Mouse (Mus musculus): ENCODE data around the gene Trcg1. TPM values are rescaled to one million over a fixed set of nuclear protein-coding genes. Genes with fewer than 3 reads are reported as not detected.

Gene Trcg1
- total RNA-seq, 2 experiments from 2014 or later, result not detected

DNA sequence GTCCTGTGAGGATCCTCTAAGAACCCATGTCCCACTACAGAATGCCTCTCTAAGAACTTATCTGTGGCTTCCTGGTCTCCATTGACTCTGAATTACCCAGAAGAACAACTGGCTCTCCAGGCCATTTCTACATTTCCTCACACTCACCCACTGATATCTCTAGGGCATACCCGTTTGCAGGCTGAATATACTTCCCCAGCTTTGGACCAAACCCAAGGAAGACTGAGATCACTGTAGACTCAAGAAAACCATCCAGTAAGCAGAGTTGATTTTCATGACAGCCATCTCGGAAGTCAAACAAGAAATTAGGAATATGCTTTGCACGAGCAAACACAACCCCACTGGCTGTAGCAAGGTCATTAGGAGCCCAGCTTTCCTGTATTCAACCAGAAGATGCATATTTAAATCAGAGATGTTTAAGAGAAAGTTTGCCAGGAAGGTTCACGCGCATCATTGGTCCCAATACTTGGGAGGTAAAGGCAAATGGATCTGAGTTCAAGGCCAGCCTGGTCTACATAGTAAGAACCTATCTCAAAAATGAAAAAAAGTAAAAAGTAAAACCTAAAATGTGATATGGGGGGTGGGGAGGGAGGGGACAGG lies 3.9 kb upstream of the Trcg1 start:
- no peak for DNase-seq (ENCODE audit: low spot score in 2 of 2)

DNA sequence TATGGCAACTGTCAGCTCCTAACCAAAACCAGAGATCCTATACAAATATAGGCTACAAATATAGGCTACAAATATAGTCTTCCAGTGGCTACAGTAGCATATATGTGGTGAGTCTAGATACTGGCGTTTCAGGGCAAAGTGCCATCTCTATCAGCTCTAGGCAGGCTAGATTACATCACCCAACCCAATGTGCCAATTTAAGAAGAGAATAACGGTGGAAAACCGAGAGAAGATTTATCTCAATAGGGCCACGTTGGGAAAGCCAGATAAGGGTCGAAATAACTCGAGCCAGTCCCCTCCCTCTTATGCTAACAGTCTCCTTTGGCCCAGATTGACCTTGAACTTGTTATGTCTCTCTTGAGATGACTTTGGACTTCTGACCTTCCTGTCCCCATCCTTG lies 3.2 kb upstream of the Trcg1 start:
- DNase-seq (ENCODE audit: low spot score in 2 of 2), result no peak

DNA sequence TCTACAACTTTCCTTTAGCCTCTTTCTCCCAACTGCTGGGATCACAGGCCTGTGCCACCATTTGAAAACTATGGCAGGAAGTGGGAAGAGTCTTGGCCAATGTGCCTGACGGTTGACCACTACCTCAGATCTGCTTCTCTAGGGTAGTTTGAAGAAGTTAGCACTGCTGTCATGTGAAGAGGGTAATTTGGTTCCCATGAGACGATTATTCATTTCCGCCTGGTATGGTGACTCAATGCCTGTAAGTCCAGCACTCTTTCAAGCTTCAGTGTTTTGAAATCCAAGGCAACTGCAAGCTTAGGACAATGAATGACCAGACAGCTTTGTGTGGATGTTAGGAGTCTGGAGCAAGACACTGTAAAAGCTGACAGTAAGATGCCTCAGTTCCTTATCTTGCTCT lies 2.6 kb upstream of the Trcg1 start:
- no peak for DNase-seq (ENCODE audit: low spot score in 2 of 2)

DNA sequence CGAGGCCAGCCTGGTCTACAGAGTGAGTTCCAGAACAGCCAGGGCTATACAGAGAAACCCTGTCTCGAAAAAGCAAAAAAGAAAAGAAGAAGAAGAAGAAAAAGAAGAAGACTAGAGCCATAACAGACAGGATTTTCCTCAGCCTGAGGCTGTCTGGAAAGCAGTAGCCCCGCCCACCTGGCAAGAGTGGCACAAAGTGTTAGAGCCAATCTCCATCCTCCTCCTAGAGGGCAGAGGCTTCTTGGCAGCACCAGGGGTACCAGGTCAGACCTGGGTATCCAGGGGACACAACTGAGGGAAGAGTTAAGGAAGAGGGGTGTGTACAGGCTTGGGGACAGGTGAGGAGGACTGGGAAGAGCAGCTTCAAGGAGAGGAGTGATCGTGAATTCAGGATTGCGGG lies 1.3 kb downstream of the Trcg1 start:
- DNase-seq (ENCODE audit: low spot score in 2 of 2), result no peak

DNA sequence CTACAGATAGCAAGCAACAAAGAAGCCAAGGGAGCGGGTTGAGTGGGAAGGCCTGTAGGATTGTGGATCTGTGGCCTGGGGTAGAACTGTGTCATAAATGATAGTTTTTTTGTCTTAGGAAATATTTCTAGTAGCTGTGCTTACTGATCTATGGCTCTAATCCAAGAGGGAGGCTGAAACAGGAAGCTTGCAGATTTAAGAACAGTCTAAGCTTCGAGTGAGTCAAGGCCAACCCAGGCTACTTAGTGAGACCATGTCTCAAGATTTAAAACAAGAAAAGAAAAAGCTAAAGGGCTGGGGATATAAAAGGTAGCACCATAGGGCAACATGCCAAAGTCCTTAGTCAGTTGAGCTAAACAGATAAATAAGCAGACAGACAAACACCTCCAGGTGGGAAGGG lies 1.9 kb downstream of the Trcg1 start:
- DNase-seq (ENCODE audit: low spot score in 2 of 2), result no peak

DNA sequence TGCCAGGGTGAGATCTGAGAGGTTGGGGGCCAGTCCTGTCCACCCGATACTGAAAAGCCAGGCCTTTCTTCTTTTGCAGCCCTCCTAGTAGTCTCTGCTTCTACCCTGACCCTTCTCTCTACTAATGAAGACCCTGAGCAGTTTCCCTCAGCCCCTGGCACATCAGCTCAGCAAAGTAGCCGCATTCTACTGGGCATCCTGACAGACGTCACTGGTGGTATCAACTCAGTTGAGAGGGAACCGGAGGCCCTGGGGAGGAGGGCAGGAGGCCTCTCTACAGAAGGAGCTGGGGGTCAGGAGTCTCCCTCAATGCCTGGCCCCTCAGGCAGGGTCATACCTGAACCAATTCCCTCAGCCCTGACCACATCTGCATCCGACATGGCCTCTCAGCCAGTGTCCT lies 4.8 kb downstream of the Trcg1 start:
- no peak for DNase-seq (ENCODE audit: low spot score in 2 of 2)

DNA sequence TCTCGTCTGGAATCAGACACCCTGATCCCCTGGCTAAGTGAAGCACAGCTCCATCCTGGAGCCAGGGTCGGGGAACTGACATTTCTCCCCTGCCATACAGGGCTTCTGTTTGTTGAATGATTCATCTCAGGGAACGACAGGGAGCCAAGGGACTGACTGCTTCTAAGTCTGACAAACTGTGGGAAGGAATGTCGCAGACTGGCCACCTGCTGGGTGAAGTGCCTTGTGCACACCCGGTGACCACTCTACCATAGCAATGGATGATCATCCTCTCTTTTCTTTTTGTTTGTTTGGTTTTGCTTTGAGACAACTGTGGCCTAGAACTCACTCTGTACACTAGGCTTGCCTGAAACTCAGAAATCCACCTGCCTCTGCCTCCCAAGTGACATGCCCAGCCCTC lies 6.6 kb downstream of the Trcg1 start:
- no peak for DNase-seq (ENCODE audit: low spot score in 2 of 2)

DNA sequence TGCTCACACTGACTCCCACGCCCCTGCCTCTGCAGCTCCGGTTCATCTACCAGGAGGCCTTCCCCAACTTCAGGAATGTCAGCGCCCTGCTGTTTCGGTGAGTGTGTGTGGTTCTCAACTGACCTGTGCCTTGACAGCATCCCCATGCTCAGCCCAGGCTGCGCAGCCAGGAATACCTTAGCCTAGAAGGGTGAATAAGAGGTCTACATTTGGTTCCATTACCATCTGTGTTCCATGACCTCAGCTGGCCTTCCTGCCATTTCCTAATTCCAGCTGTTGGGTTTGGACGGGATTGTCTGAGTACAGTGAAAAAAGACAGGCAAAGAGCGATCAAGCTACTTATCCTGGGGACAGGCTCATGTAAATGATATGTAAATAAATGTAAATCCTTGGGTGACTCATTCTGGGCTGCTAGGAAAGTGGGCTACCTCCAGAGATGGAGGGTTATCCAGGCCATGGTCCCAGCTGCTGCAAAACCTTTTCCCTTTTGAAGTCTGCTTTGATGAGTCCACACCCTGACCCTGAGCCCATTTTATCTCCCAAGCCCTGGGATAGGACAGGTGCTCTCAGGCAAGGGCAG lies 7.8 kb downstream of the Trcg1 start:
- DNase-seq (ENCODE audit: low spot score in 2 of 2), result no peak

DNA sequence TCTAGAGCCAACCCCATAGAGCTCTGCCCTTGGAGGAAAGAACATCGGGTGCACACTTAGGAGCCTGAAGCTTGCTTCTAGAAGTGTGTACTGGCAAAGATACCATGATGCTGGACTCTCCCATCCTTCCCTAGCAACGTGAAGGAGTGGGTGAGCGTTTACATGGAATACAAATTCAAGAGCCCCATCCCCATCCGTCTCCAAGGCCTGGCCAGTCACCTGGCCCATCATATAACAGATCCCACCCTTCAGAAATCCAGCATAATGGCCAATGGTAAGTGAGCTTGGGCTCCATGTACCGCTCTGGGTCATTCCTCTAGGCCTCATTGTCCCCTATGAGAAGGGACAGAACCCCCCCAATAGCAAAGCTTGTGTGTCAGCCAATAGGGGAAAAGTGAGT lies 10.1 kb downstream of the Trcg1 start:
- DNase-seq (ENCODE audit: low spot score in 2 of 2), result no peak

DNA sequence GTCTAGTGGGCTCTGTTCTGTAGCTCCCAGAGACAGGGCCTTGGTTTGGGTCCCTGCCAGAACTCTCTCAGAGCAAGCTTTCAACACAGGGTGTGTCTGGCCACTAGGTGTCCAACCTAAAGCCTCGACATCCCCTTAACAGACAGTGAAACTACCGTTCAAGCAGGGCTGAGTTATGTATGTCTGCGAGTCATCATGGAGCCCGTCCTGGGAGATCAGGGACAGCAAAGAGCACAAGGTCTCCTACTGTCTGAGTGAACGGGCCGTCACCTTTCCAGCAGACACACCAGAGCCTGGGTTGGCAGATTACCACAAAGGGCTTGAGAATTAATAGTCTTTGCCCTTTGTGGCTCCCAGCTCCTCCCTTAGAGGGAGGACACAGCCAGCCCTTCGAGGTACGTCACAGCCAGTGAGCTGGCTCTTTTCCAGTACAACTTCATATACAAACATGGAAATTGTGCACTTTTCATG lies 10.9 kb downstream of the Trcg1 start:
- DNase-seq (ENCODE audit: low spot score in 2 of 2), result no peak

DNA sequence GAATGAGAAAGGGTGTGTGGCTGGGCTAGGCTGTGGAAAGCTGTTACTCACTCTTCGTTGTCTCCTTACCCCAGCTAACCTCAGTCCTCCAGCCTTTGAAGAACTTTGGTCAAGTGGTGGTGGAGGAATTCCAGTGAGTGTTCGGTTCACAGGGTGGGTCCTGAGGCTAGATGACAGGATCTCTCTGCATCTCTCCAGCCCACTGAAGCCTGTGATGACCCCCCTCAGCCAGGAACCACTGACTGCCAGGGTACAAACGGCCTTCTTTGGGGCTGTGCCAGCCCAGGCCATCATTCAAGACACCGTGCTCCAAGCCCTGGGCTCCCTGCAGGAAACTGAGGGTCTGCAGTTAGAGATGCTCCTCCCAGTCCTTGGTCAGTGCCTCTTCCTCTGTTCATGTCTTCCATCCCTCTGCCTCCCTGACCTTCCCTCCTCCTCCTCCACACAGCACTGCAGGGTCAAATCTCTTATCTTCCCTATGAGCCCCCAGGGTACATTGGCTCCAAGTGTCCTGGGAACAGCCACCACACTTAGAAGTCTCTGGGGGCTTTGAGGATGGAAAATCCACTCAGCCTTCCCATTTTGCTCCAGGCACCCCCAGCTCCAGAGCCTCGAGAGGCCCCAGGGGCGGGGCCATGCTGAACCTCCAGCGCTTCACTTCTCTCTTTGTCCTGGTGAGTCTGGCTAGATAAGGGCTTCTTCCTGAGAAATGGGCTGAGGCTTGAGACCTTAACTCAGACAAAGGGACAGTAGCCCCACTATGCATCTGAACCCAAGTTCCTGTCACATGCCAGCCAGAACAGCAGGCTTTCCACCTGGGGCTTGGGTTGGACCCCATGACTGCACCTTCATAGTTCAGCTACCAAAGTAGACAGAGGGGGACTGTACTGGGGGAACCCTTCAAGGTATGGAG lies 11.9 kb downstream of the Trcg1 start:
- DNase-seq (ENCODE audit: low spot score in 2 of 2), result no peak

DNA sequence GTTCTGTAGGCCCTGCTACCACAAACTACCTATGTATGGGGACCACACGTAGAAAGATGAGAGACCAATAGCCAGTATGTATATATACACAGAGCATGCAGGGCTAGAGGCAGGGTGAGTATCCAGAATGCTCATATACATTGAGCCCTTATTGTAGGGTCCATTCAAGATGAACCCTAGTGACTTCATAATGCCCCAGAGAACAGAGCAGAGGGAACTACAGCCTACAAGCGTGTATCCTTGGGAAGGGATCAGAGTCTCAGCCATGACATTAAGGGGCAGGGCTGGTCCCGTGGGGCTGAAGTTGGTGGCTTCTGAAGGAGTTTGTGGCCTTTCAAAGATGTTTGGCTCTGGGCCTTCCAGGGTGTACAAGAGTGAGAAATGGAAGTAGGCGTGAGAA lies 13.7 kb downstream of the Trcg1 start:
- no peak for DNase-seq (ENCODE audit: low spot score in 2 of 2)

DNA sequence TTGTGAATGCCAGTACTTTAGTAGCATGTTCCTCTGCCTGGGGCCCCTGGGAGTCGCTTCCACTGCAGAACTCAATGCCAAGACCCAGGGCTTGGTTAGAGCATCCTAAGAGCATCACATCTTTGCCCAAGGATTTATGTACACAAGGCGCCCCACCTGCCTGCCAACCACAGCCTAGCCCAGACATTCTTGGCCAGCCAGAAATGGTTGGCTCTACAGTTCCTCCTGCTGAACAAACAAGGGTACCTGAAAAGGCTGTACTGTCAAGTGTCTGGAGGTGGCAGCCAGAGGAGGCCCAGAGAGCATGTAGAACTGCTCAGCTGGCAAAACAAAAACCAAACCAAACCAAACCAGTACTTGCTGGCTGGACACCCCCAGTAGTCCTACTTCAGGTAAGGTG lies 14.8 kb downstream of the Trcg1 start:
- DNase-seq (ENCODE audit: low spot score in 2 of 2), result no peak

DNA sequence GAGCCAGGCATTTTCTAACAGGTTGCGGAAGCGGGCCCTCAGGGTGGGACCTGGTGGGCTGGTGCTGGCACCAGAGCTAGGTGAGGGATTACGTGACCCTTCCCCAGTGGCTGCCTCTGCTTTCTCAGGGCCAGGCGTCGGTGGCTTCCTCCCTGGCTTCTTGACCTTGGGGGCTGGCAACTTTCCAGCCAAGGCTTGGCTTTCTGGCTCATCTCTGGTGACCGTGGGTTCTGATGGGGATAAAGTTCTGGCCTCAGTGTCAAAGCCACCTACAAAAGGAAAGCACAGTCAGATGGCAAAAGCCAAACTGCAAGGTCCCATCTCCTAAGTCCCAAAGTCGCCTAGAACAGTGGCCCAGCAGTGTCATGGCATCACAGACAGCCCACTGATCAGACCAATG lies 17.7 kb downstream of the Trcg1 start:
- DNase-seq (ENCODE audit: low spot score in 2 of 2), result no peak

DNA sequence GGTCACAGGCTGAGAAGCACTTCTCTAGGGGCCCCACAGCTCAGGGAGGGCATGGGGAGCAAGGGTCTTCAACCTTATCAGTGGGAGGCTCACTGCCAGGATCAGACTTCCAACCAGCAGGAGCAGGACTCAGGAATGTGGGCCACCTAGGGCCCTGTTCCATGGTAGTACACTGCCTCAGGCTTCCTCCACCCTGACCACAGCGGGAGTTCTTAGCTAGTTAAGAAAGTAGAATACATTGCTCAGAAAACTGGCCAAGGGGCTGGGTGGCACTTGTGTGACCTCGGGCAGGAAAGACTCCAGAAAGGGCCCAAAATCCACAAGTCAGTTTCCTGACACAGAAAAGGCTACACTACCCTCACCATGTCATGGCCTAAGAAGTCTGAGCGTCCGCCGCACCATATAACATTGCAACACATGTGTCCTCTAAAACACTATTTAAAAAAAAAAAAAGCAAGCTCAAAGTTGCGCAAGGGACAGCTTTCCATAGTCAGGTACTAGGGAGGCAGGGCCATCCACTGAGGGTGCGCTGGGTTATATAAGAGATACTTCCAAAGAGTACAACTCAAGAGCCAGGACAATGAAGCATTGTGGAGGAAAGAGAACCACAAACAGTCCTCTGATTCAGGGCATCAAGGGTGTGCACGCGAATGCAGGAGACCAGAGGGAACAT lies 18.6 kb downstream of the Trcg1 start:
- no peak for DNase-seq (ENCODE audit: low spot score in 2 of 2)

DNA sequence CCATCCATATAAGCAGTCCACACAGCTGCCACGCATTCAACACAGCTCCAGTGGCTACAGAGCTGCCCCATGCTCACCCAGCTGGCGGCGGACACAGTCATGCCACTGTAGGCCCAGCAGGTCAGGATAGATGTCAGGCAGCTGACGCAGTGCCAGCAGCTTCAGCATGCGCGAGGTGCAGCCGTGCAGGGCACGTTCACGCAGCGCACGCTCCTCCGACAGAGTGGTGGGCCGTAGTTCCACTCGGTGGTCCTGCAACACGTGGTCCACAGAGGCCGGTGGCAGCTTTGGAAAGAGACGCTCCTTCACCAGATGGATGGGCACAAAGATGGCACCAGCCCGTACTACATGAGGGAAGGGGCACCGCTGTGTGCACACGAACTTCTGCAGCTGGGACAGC lies 20.0 kb downstream of the Trcg1 start:
- DNase-seq (ENCODE audit: low spot score in 2 of 2), result no peak

DNA sequence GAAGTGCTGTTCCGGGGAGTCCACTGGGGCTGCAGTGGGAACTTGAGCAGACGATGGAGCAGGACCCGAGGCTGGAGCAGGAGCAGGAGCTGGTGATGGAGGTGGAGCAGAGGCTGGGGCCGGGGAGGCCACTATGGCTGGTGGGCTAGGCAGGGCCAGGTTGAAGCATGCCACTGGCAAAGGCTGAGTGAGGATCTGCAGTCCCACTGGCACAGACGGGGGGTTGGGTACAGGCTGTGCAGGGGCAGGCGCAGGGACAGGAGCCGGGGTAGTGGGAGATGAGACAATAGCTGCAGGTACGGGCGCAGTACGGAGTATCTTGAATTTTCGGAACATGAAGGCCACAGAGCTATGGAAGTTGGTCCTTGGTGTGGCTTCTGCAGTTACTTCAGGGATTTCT lies 20.5 kb downstream of the Trcg1 start:
- no peak for DNase-seq (ENCODE audit: low spot score in 2 of 2)

DNA sequence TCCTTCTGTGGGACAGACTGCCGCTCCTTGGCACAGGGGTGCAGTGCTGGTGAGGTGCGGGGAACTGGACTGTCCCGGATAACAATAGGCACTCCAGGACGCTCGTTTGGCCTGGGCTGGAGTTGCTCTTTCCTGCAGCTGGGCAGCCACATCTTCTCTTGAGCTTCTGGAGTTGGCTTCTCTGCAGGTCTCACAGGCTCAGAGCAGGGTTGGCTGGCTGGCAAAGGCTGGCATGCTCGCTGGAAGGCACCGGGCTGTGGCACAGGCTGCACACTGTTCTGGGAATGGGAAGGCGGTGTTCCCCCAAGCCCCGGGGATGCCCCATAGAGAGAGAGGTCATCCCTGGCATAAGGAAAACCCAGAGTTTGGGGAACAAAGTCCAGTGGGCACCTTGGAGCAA lies 21.3 kb downstream of the Trcg1 start:
- DNase-seq (ENCODE audit: low spot score in 2 of 2), result no peak

DNA sequence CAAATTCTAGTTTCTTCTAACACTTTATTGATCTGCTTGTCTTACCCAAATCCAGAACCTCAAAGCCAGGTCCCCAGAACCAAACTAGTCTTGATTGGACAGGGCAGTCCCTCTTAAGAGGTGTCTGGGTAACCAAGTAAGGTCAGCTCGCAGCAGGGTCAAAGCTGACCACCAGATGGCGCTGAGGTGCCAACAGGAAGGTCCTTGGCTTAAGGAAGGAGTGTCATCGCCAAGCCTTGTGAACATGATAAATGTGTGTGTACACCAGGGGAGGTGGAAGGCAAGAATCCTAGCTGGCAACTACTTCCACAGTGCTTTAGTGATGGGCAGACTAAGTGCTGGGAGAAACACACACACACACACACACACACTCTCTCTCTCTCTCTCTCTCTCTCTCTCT lies 23.4 kb downstream of the Trcg1 start:
- DNase-seq (ENCODE audit: low spot score in 2 of 2), result peak; percentile 90 to 96

DNA sequence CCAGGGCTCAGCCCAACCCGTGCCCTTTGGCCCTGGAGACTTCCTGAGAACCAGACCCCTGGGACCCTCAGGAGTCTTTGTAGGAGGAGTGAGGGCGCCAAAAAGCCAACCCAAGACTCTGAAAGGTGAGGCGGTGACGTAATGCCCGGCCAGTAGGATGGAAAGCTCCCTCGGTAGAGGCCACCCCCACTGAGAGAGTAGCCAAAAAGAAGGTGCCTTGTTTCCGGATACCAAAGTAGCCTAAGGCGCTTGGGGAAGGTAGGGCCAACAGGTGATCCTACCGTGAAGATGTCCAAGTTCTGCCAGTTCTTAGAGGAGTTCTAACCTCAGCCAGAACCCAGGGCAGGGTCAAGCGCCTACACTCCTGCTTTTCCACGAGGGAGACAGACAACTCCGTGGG lies 24.6 kb downstream of the Trcg1 start:
- no peak for DNase-seq (ENCODE audit: low spot score in 2 of 2)

DNA sequence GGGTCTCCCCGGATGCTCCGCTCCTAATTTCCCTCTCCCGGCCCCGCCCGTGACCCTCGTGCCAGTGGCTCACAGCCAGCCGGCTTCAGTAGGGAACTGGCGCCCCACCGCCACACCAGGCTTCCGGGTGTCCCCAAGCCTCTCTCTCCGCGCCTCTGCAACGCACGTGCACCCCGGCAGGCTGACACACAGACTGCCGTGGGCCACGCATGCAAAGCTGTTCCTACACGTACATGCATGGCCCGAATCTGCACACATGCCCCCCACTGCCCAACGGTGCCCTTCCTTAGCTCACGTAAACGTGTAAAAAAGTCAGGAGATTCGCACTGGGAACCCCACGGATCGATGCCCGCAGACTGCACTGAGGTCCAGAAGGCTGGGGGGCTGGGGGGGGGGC lies 25.2 kb downstream of the Trcg1 start:
- DNase-seq (ENCODE audit: low spot score in 2 of 2), result peak; percentile 41 to 50

Data from left cerebral cortex, adult 18-20 months (tissue).